Mouse (Mus musculus) macrophage (primary cell): ENCODE results near the gene Cyren. TPM values are rescaled to one million over a fixed set of nuclear protein-coding genes. Genes with fewer than 3 reads are reported as not detected.

ENCODE experiments used
- H3K27ac ChIP-seq: fragments of 350-480 bp; formaldehyde crosslinking; 2 replicates; pipeline ENCODE4 v1.9.0; 2021
- H3K36me3 ChIP-seq: fragments of 350-480 bp; formaldehyde crosslinking; 2 replicates; pipeline ENCODE4 v1.9.0; 2021; ENCODE audit errors: inconsistent target
- H3K4me3 ChIP-seq: fragments of 350-480 bp; formaldehyde crosslinking; 2 replicates; pipeline ENCODE4 v1.9.0; 2021; ENCODE audit errors: inconsistent target
- H3K79me2 ChIP-seq: fragments of 350-480 bp; formaldehyde crosslinking; 2 replicates; pipeline ENCODE4 v1.9.0; 2021; ENCODE audit errors: inconsistent target
- WGBS: methylation state at CpG from one replicate; pipeline ENCODE4 v1.1.7; 2026; ENCODE audit warnings: inconsistent platforms; ENCODE audit not compliant: missing documents; 5-methylcytosine and 5-hydroxymethylcytosine counted together
- polyA plus RNA-seq: library from polyadenylated mRNA; stranded (reverse); fragments of 250-400 nt; gene quantifications from 3 replicates; pipeline ENCODE4 v1.2.4, GENCODE M21; 2018; ENCODE audit warnings: inconsistent platforms

Gene Cyren
- polyA plus RNA-seq, 1 experiment from 2014 or later, result 4.3 TPM

- peaks cover 71% of the 10 kb centered on the region for H3K79me2 ChIP-seq
- no peak overlapping the region for H3K4me3 ChIP-seq
- H3K36me3 ChIP-seq, result peaks cover 23% of the 10 kb centered on the region; the same call in 1 of the 2 replicates
- WGBS, result 64% methylated on average over 4 of the region's 4 CpGs
- H3K27ac ChIP-seq, result peak overlapping the region; percentile 97
These were observed 28.8 kb upstream of the Cyren start for GRCm38 (mm10) chr6:34906661-34907060.

- peak overlapping the region; percentile 97 for H3K27ac ChIP-seq
- H3K4me3 ChIP-seq, result no peak overlapping the region
- peaks cover 29% of the 10 kb centered on the region for H3K36me3 ChIP-seq
- peaks cover 76% of the 10 kb centered on the region for H3K79me2 ChIP-seq
- WGBS, result 85% methylated on average over 2 of the region's 2 CpGs
These were observed 28.3 kb upstream of the Cyren start for GRCm38 (mm10) chr6:34906125-34906524.

GRCm38 (mm10) chr6:34904361-34904760 is 26.5 kb upstream of the Cyren start:
- H3K79me2 ChIP-seq, result peaks cover 84% of the 10 kb centered on the region
- peak overlapping the region; percentile 22 for H3K27ac ChIP-seq
- H3K4me3 ChIP-seq, result no peak overlapping the region
- WGBS, result 93% methylated on average over 6 of the region's 6 CpGs
- peaks cover 46% of the 10 kb centered on the region for H3K36me3 ChIP-seq

DNA sequence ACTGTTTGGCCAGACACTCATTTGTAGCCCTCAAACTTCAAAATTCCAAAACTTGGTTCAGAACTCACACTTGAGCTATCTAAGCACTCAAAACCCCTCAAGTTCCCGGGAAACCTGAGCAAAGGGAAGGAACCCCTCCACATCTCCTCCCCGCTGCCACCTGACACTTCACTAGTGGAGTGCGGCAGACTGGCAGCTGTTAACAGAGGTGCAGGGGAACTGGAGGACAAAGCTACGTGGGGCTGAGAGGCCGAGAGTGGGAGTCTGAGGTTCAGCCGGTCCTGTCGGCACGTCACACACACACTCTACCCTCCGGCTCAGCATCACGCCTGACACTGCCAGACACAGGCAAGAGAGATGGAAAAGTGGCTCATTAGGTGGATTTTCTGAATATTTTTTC is 26.0 kb upstream of the Cyren start:
- 94% methylated on average over 10 of the region's 10 CpGs for WGBS
- H3K27ac ChIP-seq, result no peak overlapping the region

GRCm38 (mm10) chr6:34903441-34903840 is 25.6 kb upstream of the Cyren start:
- Histone ChIP-seq H3K79me2 (peaks cover 84% of the 10 kb centered on the region), H3K36me3 (peaks cover 52% of the 10 kb centered on the region), H3K27ac (no peak overlapping the region), H3K4me3 (no peak overlapping the region)
- WGBS, result 89% methylated on average over 5 of the region's 5 CpGs

More for the DNA sequence above, 26.0 kb upstream of the Cyren start:
- Histone ChIP-seq H3K36me3 (peaks cover 51% of the 10 kb centered on the region), H3K4me3 (no peak overlapping the region), H3K79me2 (peaks cover 84% of the 10 kb centered on the region)

DNA sequence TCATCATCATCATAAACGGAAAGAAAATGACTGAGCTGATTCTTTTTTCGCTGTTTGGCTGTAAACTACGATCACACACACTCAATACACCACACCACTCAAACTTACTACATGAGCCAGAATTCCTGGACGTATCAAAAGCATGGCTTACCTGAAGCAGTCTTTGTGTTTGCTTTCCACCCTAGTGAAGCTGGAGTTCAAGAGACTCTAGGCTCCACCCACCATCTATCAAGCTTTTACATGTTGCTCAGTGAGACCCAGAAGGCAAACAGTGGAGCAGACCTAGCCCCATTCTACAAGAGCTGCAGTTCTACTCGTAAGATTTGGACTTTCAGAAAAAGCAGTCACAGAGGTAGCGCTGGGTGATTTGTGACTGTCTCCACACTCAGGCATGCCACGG is 24.7 kb upstream of the Cyren start:
- H3K4me3 ChIP-seq, result no peak overlapping the region
- H3K27ac ChIP-seq, result 0 out of 2 replicates have a peak overlapping the region, but pooled peaks have one; percentile 4
- H3K79me2 ChIP-seq, result peaks cover 87% of the 10 kb centered on the region
- peaks cover 61% of the 10 kb centered on the region for H3K36me3 ChIP-seq
- 90% methylated on average over 7 of the region's 7 CpGs for WGBS

- Histone ChIP-seq H3K27ac (no peak overlapping the region), H3K79me2 (peaks cover 93% of the 10 kb centered on the region), H3K36me3 (peaks cover 67% of the 10 kb centered on the region), H3K4me3 (no peak overlapping the region)
- 44% methylated on average over 7 of the region's 9 CpGs for WGBS
These were observed 24.1 kb upstream of the Cyren start for GRCm38 (mm10) chr6:34901911-34902444.

GRCm38 (mm10) chr6:34900990-34901389 is 23.1 kb upstream of the Cyren start:
- Histone ChIP-seq H3K79me2 (peaks cover 100% of the 10 kb centered on the region), H3K36me3 (peaks cover 77% of the 10 kb centered on the region), H3K4me3 (no peak overlapping the region), H3K27ac (no peak overlapping the region)
- WGBS, result 100% methylated on average over 2 of the region's 2 CpGs

DNA sequence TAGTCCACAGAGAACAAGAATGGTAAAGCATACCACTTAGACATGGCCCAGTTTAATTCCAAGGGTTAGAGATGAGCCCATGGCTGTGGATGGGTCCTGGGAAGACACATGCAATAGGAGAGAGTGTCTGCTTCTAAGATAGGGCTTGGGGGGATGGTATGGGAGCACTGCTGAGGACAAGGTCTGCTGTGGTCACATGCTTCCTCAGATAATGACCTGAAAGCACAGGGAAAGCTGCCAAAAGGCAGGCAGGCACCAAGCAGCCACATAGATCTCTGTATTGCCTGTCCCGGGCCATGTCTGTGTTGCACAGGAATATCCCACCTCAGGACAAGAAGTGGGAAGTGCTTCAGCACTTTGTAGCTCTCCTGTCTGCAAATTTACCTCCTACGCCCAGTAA is 21.3 kb upstream of the Cyren start:
- Histone ChIP-seq H3K36me3 (peaks cover 84% of the 10 kb centered on the region), H3K79me2 (peaks cover 100% of the 10 kb centered on the region), H3K4me3 (no peak overlapping the region), H3K27ac (no peak overlapping the region)
- 94% methylated on average over 2 of the region's 2 CpGs for WGBS

GRCm38 (mm10) chr6:34896168-34896780 is 18.4 kb upstream of the Cyren start:
- WGBS, result 94% methylated on average over 15 of the region's 16 CpGs
- H3K27ac ChIP-seq, result no peak overlapping the region
- peaks cover 100% of the 10 kb centered on the region for H3K79me2 ChIP-seq
- peaks cover 86% of the 10 kb centered on the region for H3K36me3 ChIP-seq
- no peak overlapping the region for H3K4me3 ChIP-seq

- peaks cover 86% of the 10 kb centered on the region for H3K36me3 ChIP-seq
- H3K79me2 ChIP-seq, result peaks cover 100% of the 10 kb centered on the region
- over 99% methylated on average over 7 of the region's 7 CpGs for WGBS
- no peak overlapping the region for H3K27ac ChIP-seq
- H3K4me3 ChIP-seq, result no peak overlapping the region
These were observed 17.7 kb upstream of the Cyren start for GRCm38 (mm10) chr6:34895569-34895968.

- H3K4me3 ChIP-seq, result no peak overlapping the region
- H3K27ac ChIP-seq, result no peak overlapping the region
- H3K79me2 ChIP-seq, result peaks cover 99% of the 10 kb centered on the region
- peaks cover 89% of the 10 kb centered on the region for H3K36me3 ChIP-seq
- 87% methylated on average over 4 of the region's 4 CpGs for WGBS
These were observed 11.3 kb upstream of the Cyren start for GRCm38 (mm10) chr6:34889185-34889584.

- H3K27ac ChIP-seq, result no peak overlapping the region
- H3K79me2 ChIP-seq, result peaks cover 98% of the 10 kb centered on the region
- WGBS, result 94% methylated on average over 6 of the region's 6 CpGs
- no peak overlapping the region for H3K4me3 ChIP-seq
- H3K36me3 ChIP-seq, result peaks cover 95% of the 10 kb centered on the region
These were observed 9.4 kb upstream of the Cyren start for GRCm38 (mm10) chr6:34887131-34887850.

- Histone ChIP-seq H3K36me3 (peaks cover 92% of the 10 kb centered on the region), H3K79me2 (peaks cover 78% of the 10 kb centered on the region; the same call in 1 of the 2 replicates), H3K4me3 (no peak overlapping the region), H3K27ac (no peak overlapping the region)
- 91% methylated on average over 7 of the region's 7 CpGs for WGBS
These were observed 6.9 kb upstream of the Cyren start for GRCm38 (mm10) chr6:34884724-34885123.

DNA sequence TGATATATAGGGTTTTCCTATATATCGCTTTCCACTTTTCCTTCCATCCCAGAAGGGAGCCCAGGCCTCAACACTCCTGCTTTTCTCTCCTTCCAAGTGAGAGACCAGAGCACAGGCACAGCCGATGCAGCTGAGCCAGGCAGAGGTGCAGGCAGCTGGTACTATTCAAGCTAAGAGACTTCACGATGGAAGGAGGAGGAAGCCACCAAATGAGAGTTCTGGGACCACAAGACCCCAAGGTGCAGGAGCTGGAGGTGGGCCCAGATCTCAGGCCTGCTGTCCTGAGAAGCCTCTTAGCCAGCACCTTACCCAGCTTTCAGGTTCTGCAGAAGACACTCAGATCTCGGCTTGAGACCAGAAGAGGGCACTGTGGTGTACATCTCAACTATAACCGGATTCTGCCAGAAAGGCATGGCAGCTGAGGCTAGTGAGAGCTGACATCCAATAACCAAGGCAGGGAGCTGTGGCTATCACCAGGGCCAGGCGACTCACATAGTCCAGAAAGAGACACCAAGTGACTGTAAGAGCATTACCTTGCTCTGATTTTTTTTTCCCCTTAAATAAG is 2.1 kb upstream of the Cyren start:
- WGBS, result 62% methylated on average over 6 of the region's 6 CpGs
- Histone ChIP-seq H3K27ac (peak overlapping the region; percentile 68), H3K36me3 (peaks cover 47% of the 10 kb centered on the region), H3K4me3 (no peak overlapping the region), H3K79me2 (peaks cover 32% of the 10 kb centered on the region; the same call in 1 of the 2 replicates)
